Mouse (Mus musculus) testis, adult 2 months (tissue): ENCODE results near the gene Cel. TPM values are rescaled to one million over a fixed set of nuclear protein-coding genes. Genes with fewer than 3 reads are reported as not detected.

Experiments
- H3K27ac ChIP-seq: fragments of 200-500 bp; 2 replicates; pipeline ENCODE4 v1.5.1; 2012; ENCODE audit warnings: low read depth, low read length; ENCODE audit not compliant: control insufficient read depth, insufficient read depth
- H3K27me3 ChIP-seq: fragments of 200-500 bp; 2 replicates; pipeline ENCODE4 v1.6.1; 2012; ENCODE audit warnings: mild to moderate bottlenecking, low read length, moderate library complexity; ENCODE audit not compliant: control insufficient read depth, insufficient read depth
- H3K36me3 ChIP-seq: fragments of 200-500 bp; 2 replicates; pipeline ENCODE4 v1.6.1; 2012; ENCODE audit warnings: mild to moderate bottlenecking, low read length; ENCODE audit not compliant: control insufficient read depth, insufficient read depth
- H3K4me1 ChIP-seq: fragments of 200-500 bp; 2 replicates; pipeline ENCODE4 v1.6.1; 2012; ENCODE audit warnings: low read length; ENCODE audit not compliant: control insufficient read depth, insufficient read depth
- H3K4me3 ChIP-seq: fragments of 200-500 bp; 2 replicates; pipeline ENCODE4 v1.5.1; 2012; ENCODE audit warnings: low read depth, mild to moderate bottlenecking, low read length, moderate library complexity, mixed read lengths; ENCODE audit not compliant: control insufficient read depth
- CTCF ChIP-seq: fragments of 200-500 bp; IDR thresholded peaks from 2 replicates; pipeline ENCODE4 v1.5.1; 2012; ENCODE audit warnings: low read depth, mild to moderate bottlenecking, inconsistent platforms, low read length, moderate library complexity; ENCODE audit not compliant: control insufficient read depth, insufficient read depth, insufficient replicate concordance
- POLR2A ChIP-seq: fragments of 200-500 bp; IDR thresholded peaks from 2 replicates; pipeline ENCODE4 v1.6.1; 2012; ENCODE audit warnings: low read depth, mild to moderate bottlenecking, inconsistent platforms, low read length, moderate library complexity; ENCODE audit not compliant: control insufficient read depth
- polyA plus RNA-seq: library from polyadenylated mRNA; depleted of rRNA; stranded (reverse); fragments of >200 nt; gene quantifications from 2 replicates; pipeline ENCODE4 v1.2.3, GENCODE M21; 2012

Gene Cel
- polyA plus RNA-seq, 1 experiment: 0.47 TPM

- Histone ChIP-seq H3K27ac (no peak overlapping the region), H3K36me3 (no peaks in the 10 kb centered on the region), H3K4me3 (no peak overlapping the region), H3K27me3 (no peaks in the 10 kb centered on the region), H3K4me1 (no peaks in the 10 kb centered on the region; the same call in none of the 2 replicates)
- peak; percentile 98 for TF ChIP-seq CTCF
- TF ChIP-seq POLR2A: no peak
These were observed 21.9 kb upstream of the Cel start for GRCm38 (mm10) chr2:28585043-28585571.

GRCm38 (mm10) chr2:28583651-28584050, 20.4 kb upstream of the Cel start, which contains the start of gene Gtf3c5:
Gene Gtf3c5 (minus strand): TSS chr2:28583751.
- TF ChIP-seq CTCF (no peak), POLR2A (no peak)
- peak within 1 kb of the TSS; percentile 100 for H3K4me3 ChIP-seq
- no peaks in the 10 kb centered on the region; the same call in none of the 2 replicates for H3K4me1 ChIP-seq
- no peaks in the 10 kb centered on the region for H3K27me3 ChIP-seq
- peak within 1 kb of the TSS; percentile 97 for H3K27ac ChIP-seq
- H3K36me3 ChIP-seq: no peaks in the 10 kb centered on the region

DNA sequence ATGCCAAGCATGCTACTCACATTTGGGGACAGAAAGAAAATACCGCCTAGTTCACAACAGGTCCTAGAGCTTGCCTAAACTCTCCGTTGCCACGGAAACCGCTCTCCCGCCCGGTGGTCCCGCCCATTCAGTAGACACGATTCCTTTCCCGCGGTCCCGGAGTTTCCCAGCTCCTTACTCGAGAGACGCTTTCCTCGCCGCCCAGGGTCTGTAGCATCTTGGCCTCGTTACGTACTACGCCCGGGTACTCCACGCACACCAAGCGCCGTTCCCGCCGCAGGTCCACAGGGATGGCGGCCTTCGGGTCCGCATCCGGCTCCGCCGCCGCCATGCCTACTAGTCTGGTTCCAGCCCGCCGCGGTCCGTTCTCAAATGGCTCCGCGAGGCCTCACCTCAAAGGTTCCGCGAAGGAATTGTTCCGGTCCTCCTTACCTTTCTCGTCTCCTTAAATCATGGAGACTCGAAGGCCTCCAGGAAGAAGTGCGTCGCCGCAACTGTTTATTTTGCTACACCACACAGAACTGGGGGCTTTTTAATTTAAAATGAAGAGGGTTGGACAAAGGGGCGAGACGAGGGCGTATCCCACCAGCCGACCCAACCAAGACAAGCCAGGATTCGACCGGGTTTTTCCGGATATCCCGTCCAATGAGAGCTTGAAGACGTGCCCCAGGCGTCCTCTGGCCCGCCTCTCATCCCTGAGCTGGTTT, 19.6 kb upstream of the Cel start:
- Histone ChIP-seq H3K4me3 (peak overlapping the region; percentile 100), H3K36me3 (no peaks in the 10 kb centered on the region), H3K4me1 (no peaks in the 10 kb centered on the region; the same call in none of the 2 replicates), H3K27ac (peak overlapping the region; percentile 97), H3K27me3 (no peaks in the 10 kb centered on the region)
- TF ChIP-seq POLR2A (peak; percentile 71), CTCF (no peak)

DNA sequence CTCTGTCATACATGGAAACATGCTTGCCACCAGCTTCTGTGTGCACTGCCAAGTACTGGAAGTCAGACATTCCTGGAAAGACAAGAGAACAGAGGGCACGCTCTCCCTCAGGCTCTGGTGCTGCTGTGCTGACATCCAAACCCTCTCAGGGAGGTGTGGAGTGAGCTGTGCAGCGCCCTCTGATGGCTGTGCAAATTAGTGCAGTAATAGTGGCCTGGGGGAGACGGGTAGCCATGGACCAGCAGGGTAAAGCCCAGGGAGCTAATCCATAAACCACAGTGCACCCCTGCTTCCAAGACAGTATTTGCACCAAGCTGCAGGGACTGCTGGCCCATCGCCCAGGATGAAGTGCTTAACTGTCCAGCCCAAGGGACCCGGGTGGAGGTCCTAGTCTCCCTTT, 14.8 kb upstream of the Cel start:
- peaks cover 5% of the 10 kb centered on the region for H3K36me3 ChIP-seq
- no peak overlapping the region for H3K27ac ChIP-seq
- TF ChIP-seq POLR2A (no peak), CTCF (peak; percentile 55; the same call in 1 of the 2 replicates)
- no peaks in the 10 kb centered on the region for H3K27me3 ChIP-seq
- H3K4me1 ChIP-seq: no peaks in the 10 kb centered on the region; the same call in 1 of the 2 replicates
- H3K4me3 ChIP-seq: no peak overlapping the region

DNA sequence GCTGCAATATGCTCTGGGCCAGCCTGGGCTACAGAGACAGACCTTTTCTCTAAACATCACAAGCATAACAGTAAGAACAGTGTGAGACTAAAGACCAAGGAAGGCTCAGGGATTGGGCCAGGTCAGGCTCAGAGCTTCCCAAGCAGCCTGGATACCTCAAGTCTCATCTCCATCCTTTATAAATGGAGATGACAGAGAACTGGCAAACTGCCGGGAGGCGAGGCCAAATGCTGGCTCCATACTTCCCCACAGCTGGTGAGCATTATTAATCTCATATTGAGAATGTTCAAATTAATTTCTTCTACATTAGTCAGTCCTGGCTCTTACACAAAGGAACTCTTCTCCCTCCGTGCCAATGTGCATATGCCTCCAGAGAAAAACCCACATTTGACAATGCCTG, 13.6 kb upstream of the Cel start:
- no peak overlapping the region for H3K27ac ChIP-seq
- peaks cover 6% of the 10 kb centered on the region for H3K36me3 ChIP-seq
- no peak for TF ChIP-seq CTCF
- no peak for TF ChIP-seq POLR2A
- no peaks in the 10 kb centered on the region for H3K4me1 ChIP-seq
- H3K4me3 ChIP-seq: no peak overlapping the region
- H3K27me3 ChIP-seq: no peaks in the 10 kb centered on the region

- TF ChIP-seq CTCF: no peak
- TF ChIP-seq POLR2A: no peak
- H3K27ac ChIP-seq: no peak overlapping the region
- peaks cover 6% of the 10 kb centered on the region for H3K36me3 ChIP-seq
- H3K4me1 ChIP-seq: no peaks in the 10 kb centered on the region
- no peaks in the 10 kb centered on the region for H3K27me3 ChIP-seq
- H3K4me3 ChIP-seq: no peak overlapping the region
These were observed 12.1 kb upstream of the Cel start for GRCm38 (mm10) chr2:28575341-28575740.

DNA sequence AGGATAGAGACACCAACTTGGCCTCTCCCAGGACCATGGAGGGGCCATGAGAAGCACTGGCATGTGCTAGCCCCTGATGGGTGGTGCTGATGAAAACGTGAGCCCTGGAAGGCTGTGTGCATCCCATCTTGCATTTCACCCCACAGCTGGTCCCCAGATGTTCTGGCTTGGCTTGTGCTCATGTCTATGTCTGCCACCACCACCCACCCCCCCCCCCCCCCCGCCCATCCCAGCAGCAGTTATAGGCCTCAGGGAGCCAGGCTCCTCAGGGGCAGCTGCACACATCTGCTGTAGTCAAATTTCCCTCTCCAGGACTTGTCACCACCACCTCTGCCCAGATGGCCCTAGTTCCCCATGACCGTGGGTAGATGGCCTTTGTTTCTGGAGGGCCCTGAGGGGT, 6.7 kb upstream of the Cel start:
- no peak overlapping the region for H3K27ac ChIP-seq
- H3K4me3 ChIP-seq: no peak overlapping the region
- peaks cover 11% of the 10 kb centered on the region for H3K36me3 ChIP-seq
- H3K4me1 ChIP-seq: no peaks in the 10 kb centered on the region
- TF ChIP-seq CTCF (no peak), POLR2A (no peak)
- no peaks in the 10 kb centered on the region for H3K27me3 ChIP-seq
